Mouse (Mus musculus): Measurements from ENCODE around the gene Smr2.
"Not testable (repeated sequence)": the region's sequence is repeated elsewhere in the genome, so short reads cannot be mapped to it uniquely, and the experiment has no call there.

The Smr2 gene

DNA sequence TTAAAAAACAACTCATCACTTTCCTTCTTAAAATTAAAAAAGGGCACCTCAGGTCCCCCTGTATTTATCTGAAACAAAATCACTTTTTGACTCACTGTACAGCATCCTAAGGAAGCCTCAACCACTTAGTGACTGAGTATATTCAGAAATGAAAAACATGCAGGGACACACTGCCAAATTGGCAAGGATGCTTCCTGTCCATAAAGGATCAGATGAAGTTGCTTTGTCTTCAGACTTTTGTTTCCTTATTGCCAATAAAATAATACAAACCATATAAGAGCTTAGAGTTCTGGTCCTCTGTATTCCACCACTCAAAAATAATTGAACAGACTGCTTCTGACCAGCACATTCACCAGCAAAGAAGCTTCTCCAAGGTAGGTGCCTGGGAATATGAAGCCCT is at the start of gene Smr2:
Gene Smr2 (plus strand): TSS at position 301 of the 400 bp plus-strand sequence.
- not testable (repeated sequence) for DNase-seq

DNA sequence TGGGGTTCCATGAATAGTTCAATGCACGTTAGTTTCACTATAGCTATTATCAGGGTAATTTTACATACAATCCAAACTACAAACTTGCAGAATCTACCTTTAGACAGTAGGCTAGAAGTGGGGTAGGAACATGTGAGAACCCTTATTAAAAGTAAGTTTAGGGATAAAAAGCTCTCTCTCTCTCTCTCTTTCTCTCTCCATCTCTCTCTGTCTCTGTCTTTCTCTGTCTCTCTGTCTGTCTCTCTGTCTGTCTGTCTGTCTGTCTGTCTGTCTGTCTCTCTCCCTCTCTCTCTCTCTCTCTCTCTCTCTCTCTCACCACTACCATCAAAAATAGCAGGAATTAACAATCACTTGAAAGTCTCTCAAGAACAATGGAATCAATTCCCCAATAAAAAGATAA is 25.1 kb downstream of the Smr2 start, which contains the start of gene Gm11116:
Gene Gm11116 (minus strand): TSS at position 101 of the 400 bp plus-strand sequence.
- no peak for DNase-seq

DNA sequence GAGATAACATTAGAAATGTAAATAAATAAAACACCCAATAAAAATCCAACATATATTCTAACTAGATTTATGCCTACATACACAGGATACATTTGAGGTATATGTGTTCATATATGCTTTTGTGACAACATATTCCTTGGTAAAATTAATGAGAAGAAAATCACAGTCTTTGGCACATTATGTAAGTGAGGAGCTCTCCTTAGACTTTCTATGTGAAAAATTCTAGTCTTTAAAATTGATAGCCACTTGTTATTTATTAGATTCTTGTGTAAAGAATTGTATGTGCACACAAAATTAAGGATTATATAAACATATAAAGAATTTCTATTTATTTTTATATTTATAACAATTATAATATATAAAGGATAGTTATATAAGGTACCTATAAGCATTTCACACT is 67.6 kb downstream of the Smr2 start, which contains the start of gene Gm11115:
Gene Gm11115 (minus strand): TSS at position 101 of the 400 bp plus-strand sequence.
- no peak for DNase-seq

All from thymus, postnatal 4 days (tissue).